Mouse (Mus musculus) brown adipose tissue, adult 24 weeks (tissue): ENCODE results near the gene Cyth1. TPM values are rescaled to one million over a fixed set of nuclear protein-coding genes. Genes with fewer than 3 reads are reported as not detected.

Source experiments
- H3K27ac ChIP-seq: fragments of 200-500 bp; replicated peaks from 2 replicates; pipeline ENCODE4 v1.5.1; 2012; ENCODE audit warnings: low read depth, mild to moderate bottlenecking, low read length
- H3K4me1 ChIP-seq: fragments of 200-500 bp; 2 replicates; pipeline ENCODE4 v1.6.1; 2012; ENCODE audit warnings: low read length, mixed read lengths; ENCODE audit not compliant: control insufficient read depth, insufficient read depth, insufficient read length
- H3K4me3 ChIP-seq: fragments of 200-500 bp; 2 replicates; pipeline ENCODE4 v1.5.1; 2012; ENCODE audit warnings: low read depth, mild to moderate bottlenecking, low read length, moderate library complexity; ENCODE audit not compliant: insufficient read depth
- polyA plus RNA-seq: library from polyadenylated mRNA; stranded (reverse); fragments of >200 nt; gene quantifications from 2 replicates; pipeline ENCODE4 v1.2.4, GENCODE M21; 2012; ENCODE audit not compliant: missing spikeins, insufficient read depth, insufficient read length

The Cyth1 gene
- polyA plus RNA-seq, 1 experiment: 41.9 TPM

DNA sequence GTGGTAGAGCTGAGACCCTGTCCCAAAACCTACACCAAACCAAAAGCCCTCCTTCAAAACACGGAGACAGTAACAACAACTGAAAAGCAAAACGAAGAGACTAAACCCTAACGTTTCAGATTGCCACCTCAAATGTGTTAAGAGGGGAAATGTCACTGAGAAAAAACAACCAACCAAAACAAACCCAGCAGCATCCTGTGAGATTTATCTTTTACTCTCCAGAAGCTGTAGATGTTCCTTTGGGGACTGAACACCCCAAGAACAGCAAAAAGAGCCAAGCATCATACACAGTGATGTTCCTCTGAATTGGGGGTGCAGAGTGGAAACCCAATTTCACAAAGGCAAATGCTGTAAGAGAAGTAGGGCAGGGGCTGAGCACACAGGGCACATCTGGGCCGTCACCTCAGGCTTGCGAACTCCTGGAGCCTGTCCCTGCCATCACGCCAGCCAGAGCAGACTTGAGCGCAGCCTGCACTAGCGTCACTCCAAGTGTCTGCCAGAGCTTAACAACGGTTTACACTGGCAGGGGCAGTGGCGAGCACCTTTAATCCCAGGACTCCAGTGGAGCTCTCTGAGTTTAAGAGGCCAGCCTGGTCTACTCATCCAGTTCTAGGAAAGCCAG lies 17.8 kb upstream of the Cyth1 start:
- no peaks in the 10 kb centered on the region for H3K4me1 ChIP-seq

DNA sequence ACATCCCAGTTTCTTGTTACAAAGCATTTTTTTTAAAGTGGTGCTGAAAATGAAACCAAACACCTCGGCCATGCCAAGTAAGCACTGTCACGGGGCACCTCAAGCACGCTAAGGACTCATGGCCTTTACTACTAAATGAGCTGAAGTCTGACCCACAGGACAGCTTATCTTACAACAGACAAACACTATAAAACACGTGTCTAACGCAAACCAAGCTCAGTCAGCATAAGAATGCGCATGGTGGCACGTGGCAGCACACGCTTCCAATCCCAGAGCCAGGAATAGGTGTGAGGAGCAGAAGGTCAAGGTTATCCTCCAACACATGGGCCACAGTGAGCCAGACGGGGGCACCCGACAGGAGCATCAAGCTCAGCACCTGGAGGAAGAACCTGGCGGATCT lies 17.2 kb upstream of the Cyth1 start:
- H3K4me3 ChIP-seq: no peak overlapping the region
- H3K4me1 ChIP-seq: no peaks in the 10 kb centered on the region
- 0 out of 2 replicates have a peak overlapping the region, but pooled peaks have one; percentile 19 for H3K27ac ChIP-seq

More for the DNA sequence above, 17.8 kb upstream of the Cyth1 start:
- Histone ChIP-seq H3K27ac (no peak overlapping the region), H3K4me3 (no peak overlapping the region)

DNA sequence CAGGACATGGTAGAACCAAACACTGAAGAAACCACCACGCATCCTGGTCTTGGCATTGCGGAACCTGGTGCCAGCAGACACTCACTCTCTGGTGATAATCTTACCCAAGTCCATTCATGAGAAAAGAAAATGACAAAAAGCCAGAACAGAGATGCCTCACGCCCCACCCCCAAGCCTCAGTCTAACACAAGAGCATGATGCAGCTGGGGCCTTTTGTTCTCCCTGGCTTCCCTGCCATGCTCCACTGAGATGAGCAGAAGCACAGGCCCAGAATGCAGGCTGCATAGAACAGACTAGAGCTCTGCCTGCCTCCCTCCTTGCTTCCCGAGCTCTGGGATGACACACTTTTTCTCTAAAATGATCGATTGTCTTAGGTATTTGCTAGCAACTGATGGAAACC lies 14.8 kb upstream of the Cyth1 start:
- H3K27ac ChIP-seq: no peak overlapping the region
- H3K4me1 ChIP-seq: 0 out of 2 replicates have a peak, but pooled peaks cover 4% of the 10 kb centered on the region
- no peak overlapping the region for H3K4me3 ChIP-seq

DNA sequence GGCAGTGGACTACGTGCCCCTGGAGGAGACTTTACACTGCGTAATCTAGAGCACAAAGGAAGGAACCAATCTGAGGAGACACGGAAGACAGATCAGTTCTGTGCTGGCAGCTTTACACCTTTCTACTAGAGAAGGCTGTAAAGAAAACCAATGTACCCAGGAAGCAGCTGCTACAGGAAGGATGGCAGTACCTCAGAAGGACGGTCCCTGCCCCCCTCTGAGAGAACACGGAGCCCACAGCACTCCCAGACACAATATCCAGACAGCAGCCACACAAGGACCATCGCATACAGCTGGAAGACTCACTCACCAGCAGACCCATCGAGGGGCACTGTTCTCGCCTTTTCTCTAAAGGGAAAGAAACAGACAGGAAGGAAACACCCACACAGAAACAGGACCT lies 11.7 kb upstream of the Cyth1 start:
- Histone ChIP-seq H3K4me3 (no peak overlapping the region), H3K4me1 (0 out of 2 replicates have a peak, but pooled peaks cover 4% of the 10 kb centered on the region), H3K27ac (0 out of 2 replicates have a peak overlapping the region, but pooled peaks have one; percentile 9)

DNA sequence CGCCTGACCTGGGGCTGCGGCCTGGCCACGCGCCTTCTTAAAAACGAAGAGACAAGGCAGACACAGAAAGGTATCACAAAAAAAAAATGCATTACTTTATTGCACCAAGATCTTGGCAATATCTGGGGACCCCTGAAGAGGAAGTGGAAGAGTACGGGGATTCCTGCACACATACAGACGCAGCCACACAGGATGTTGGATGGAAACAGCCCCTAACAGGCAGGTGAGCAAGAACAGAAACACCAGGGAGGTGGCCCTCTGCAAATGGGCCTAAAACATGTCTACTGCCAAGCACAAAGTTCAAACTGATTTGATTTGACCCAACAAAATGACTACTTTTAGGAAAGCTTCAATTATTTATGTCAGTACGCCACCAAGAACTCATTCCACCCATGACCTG lies 11.2 kb upstream of the Cyth1 start:
- no peak overlapping the region for H3K4me3 ChIP-seq
- H3K27ac ChIP-seq: 0 out of 2 replicates have a peak overlapping the region, but pooled peaks have one; percentile 9
- H3K4me1 ChIP-seq: peaks cover 7% of the 10 kb centered on the region

DNA sequence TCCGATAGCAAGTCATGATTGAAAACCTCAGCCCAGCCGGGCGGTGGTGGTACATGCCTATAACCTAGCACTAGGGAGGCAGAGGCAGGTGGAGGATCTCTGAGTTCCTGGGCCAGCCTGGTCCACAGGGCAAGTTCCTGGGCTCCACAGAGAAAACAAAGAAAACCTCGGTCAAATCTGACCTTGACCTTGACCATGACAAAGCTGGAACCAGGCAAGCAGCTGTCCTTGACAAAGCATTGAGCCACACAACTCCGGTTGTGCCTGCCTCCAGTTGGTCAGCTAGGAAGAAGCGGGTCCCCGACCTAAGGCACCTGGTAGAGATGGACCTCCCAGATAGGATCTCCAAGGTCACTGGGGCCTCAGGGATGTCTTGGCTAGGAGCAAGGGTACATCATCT lies 8.0 kb upstream of the Cyth1 start:
- peaks cover 21% of the 10 kb centered on the region for H3K4me1 ChIP-seq
- no peak overlapping the region for H3K27ac ChIP-seq
- H3K4me3 ChIP-seq: no peak overlapping the region

DNA sequence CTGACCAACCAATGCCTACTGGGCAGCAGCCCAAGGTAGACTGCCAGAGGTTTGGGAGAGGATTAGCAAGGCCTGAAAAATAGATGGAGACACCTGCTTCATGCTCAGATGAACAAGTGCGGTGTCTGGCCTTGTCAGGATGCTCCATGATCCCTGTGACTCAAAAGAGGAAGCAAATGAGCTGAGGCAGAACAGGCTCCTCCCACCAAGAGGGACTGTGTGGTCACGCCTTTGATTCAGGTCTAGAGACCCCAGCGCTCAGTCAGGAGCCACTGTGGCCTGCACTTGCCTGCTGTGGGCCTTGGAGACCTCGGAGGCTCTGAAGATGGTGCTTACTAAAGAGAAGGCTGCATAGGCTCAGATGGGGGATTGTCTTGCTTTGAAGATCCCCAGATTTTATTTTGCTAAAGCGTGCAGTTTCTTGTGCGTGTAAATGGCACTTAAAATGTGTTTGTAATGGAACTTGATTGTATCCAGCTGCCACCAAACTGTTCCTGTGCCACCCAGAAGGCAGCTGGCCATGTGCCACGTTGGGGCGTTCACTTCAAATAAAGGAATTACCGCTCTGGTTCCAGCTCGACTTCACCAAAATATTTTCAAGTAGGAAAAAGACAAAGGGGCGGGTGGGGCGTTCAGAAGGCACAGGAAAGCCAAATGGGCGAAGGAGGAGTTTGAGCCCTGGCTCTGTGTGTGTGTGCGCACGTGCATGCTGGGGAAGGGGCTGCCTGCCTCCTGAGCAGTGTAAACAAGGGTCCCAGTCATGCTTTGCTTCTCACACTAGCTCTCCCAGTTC lies 6.0 kb upstream of the Cyth1 start:
- Histone ChIP-seq H3K4me1 (peaks cover 16% of the 10 kb centered on the region), H3K27ac (peak overlapping the region; percentile 94), H3K4me3 (no peak overlapping the region)

DNA sequence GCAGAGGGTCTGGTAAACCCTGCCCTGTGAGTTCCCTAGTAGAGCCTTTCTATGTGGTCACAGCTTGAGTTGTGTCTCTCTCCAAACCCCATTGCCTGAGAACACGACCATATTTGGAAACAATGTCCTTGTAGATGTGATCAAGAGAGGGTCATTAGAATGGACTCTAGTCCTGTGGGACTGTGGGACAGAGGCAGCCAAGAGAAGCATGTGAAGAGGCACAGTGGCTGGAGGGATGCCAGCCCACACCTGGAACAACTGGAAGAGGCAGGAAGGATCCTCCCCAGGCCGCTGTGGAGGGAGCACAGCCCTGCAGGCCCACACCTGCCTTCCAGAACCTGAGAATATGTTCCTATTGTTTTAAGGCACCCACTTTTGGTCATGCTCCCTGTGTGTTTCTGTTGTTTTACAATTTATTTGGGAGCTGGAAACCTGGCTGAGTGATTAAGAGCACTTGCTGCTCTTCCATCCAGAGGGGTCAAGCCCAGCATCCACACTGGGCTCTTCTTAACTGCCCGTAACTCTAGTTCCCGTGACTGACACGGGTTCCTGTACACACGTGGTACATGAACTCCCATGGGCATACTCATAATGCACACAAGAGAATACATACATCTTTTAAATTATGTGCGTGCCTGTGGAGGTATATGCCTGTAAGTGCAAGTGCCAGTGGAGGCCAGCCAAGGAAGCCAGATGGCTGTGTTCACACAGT lies 5.2 kb upstream of the Cyth1 start:
- peak overlapping the region; percentile 94 for H3K27ac ChIP-seq
- no peak overlapping the region for H3K4me3 ChIP-seq
- peaks cover 20% of the 10 kb centered on the region for H3K4me1 ChIP-seq

DNA sequence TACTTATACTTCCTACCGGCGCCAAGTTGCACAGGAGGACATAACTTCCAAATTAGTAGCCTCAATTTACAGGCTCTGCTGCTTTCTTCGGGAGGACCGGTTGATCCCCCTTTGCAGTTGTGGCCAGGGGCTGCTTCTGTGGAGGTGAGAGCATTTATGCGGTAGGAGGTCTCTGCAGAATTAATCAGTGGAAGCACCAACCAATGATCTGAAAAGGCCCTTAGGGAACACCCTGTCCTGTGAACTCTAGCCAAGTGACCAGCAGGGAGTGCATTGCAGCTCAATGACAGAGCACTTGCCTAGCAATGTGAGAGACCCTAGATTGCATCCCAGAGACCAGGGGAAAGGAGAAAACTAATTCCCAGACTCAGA lies 606 bp upstream of the Cyth1 start:
- Histone ChIP-seq H3K4me1 (peaks cover 27% of the 10 kb centered on the region), H3K27ac (peak overlapping the region; percentile 96), H3K4me3 (peak overlapping the region; percentile 56)

DNA sequence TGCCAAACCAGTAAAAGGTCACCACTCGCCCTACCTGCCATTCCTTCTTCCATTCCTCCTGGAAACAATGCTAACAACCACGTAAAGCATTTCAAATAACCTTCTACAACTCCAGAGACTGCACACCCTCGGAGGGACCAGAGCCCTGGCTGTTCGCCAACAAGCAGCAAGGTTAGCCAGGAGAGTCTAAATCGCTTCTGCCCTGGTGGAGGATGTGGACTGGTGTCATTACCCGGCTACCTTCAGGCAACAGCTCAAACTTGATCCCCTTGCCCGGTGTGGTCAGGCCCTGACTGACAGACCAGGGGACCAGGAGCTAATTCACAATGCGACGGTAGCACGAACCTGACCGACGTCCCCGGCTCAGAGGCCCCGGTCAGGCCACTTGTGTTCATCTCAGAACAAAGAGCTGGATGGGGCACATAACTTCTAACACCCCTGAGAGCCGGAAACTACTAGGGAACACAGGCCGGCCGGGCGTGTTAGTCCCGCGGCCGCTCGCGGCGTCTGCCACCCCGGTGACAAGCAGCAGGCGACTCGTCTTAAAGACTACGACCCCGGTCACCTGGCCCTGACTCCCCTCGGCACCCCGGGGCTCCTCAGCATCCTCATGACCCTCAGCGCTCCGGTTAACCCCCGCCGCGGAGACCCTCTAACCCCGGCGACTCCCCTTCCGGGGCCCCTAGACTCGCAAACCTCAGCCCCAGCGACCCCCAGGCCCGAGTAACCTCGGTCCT lies 865 bp downstream of the Cyth1 start:
- Histone ChIP-seq H3K4me1 (peaks cover 28% of the 10 kb centered on the region), H3K4me3 (peak overlapping the region; percentile 96)

DNA sequence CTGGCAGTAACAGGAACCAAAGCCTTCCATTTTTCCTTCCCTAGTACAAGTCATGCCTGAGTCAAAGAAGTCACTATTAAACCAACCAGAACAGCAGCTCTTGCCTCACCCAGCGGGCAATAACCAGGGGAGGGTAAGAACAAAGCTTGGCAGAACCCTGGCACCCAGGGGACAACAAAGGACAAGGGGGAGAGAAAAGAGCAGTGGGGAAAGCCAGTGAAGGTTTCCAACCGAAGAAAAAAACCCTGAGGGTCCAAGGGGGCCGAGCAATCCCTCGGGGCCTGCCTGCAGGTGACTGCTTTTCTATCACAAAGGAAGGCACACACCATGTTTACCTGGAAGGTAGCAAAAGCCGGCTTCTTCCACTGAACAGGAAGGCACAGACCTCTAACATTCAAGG lies 1.7 kb downstream of the Cyth1 start:
- Histone ChIP-seq H3K27ac (peak overlapping the region; percentile 99), H3K4me1 (peaks cover 34% of the 10 kb centered on the region), H3K4me3 (peak overlapping the region; percentile 96)

More for the DNA sequence above, 865 bp downstream of the Cyth1 start:
- peak overlapping the region; percentile 99 for H3K27ac ChIP-seq

DNA sequence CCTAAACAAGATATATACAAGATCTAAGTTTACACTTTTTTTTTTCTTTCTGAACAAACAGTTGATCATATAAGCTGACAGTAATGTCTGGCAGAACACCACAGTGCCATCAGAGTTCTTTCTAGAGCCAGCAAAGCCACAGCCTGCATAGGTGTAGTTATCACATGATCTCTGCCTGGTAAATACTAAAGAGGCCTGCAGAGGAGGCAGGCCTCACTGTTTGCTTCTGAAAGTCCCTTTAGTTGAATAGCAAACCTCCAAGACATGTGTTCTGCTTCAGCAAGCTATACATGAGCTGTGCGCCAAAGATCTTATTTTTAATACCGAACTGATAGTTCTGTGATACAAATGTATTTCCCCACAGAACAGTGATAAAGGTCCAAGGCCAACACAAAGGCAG lies 3.3 kb downstream of the Cyth1 start:
- Histone ChIP-seq H3K27ac (peak overlapping the region; percentile 59; the same call in 1 of the 2 replicates), H3K4me1 (peaks cover 44% of the 10 kb centered on the region), H3K4me3 (no peak overlapping the region)

DNA sequence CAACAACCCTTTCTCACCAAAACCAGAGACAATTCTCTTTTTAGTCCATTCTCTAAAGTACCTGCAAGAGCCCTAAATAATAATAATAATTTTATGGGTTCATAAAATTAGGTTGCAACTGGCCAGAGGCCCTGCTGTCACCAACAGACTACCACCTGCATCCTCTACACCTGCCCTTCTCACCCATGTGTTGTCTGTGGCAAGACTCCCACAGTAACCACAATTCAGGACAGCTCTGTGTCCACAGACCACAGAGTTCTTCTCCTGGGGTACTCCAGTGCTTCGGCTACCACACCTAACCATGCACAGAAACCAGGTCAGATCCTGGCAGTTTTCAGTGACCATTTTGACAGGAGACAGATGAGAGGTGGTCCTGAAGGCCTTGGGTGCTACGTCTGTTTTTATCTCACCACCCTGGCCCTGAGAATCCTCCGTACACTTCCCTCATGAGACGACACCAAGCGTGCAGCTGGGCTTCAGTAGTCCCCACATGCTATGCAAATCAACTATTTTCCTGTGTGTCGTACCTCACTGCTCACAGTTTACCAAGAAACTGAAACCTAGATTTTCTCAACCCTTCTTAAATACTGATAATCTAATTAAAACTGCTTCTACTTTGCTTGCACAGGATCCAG lies 4.6 kb downstream of the Cyth1 start:
- Histone ChIP-seq H3K4me3 (no peak overlapping the region), H3K4me1 (peaks cover 53% of the 10 kb centered on the region), H3K27ac (peak overlapping the region; percentile 48)

DNA sequence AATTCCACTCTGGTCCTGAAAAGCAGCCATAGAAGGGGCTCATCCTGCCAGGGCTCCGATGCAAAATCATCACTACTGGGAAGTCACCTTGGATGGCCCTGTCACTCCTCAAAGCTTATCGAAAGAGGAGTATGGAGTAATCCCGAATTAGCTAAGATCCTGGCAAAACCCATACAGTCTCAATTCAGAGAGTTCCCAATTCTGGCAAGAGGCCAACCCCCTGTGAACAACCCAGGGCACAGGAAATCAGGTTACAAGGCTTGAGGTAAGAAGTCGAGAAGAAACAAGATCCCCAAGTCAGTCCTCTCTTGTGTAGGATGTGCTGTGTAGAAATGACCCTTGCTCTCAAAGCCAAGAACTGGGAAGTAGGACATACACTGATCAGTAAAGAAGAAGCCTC lies 5.9 kb downstream of the Cyth1 start:
- peak overlapping the region; percentile 72 for H3K27ac ChIP-seq
- H3K4me1 ChIP-seq: peaks cover 63% of the 10 kb centered on the region
- no peak overlapping the region for H3K4me3 ChIP-seq
